Mouse (Mus musculus) cerebellum, postnatal 36 days (tissue): ENCODE data around the gene Tnni3.

Source experiments
- DNase-seq, 2 experiments: peaks; one replicate each; pipeline ENCODE4 v3.0.0; 2021 to 2022; ENCODE audit warnings: mixed read lengths in 2 of 2

Tnni3 gene

DNA sequence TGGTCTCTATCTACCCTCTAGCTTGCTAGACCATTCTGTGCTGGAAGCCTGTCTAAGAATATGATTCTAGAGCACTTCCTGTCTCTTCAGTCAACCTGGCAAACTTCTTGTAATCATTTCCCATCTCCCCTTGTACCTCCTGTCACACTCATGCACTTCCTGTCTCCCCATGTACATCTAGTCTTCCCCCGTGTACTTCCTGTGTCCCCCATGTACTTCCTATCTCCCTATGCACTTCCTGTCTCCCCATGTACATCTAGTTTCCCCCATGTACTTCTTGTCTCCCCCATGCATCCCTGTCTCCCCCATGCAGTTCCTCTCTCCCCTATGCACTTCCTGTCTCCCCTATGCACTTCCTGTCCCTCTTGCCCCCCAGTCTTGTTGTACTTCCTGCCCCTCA is 5.5 kb downstream of the Tnni3 start:
- DNase-seq = no peak

DNA sequence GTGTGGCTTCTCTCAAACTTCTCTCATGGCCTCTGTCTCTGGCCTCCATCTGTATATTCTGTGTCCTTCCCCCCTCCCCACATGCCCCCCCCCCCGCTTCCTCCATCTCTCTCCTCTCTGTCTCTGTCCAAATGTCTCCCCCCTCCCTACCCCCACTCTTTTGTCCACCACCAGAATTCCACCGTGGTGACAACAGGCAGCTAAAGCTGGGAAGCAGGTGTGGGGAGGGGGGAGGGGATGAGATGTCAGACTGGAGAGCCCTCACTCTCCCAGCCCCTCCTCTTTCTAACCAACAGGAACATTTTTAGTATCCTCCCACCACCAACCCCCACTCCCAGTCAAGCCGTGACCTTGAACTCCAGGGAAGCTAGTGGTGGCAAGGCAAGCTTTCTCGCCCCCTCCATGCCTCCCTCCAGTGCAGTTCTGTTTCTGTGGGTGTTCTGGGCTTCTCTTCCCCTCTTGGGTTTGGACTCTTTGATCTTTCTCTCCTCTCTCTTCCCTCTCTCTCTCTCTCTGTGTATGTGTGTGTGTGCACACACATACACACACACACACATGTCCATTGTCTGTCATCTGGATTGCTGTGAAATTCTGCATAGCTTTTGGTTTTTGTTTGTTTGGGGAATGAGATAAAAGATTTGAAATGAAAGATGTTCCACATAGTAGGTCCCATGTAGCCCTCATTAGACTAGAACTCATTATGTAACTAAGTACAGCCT is 7.5 kb downstream of the Tnni3 start, which contains the start of gene Tnnt1:
Gene Tnnt1, minus strand, starts transcription at position 51 of the 719 bp plus-strand sequence.
- DNase-seq = no peak

DNA sequence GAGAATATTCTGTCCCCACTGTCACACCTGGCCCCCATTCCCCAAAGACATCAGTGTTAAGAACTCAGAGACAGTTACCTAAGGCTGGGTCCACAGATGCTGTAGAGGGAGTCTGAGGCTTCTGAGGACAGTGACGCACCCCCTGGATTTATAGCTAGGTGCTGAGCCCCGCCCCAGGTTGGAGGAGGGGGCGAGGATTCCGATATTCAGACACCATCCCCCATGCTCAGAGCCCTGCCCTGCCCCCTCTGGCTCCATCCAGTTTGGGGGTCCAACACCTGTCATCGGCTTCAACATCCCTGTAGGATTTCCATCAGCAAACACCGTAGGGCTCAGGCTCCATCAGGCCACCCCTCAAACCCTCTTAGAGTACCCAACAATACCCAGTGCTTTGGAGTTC is 8.2 kb downstream of the Tnni3 start:
- no peak for DNase-seq

DNA sequence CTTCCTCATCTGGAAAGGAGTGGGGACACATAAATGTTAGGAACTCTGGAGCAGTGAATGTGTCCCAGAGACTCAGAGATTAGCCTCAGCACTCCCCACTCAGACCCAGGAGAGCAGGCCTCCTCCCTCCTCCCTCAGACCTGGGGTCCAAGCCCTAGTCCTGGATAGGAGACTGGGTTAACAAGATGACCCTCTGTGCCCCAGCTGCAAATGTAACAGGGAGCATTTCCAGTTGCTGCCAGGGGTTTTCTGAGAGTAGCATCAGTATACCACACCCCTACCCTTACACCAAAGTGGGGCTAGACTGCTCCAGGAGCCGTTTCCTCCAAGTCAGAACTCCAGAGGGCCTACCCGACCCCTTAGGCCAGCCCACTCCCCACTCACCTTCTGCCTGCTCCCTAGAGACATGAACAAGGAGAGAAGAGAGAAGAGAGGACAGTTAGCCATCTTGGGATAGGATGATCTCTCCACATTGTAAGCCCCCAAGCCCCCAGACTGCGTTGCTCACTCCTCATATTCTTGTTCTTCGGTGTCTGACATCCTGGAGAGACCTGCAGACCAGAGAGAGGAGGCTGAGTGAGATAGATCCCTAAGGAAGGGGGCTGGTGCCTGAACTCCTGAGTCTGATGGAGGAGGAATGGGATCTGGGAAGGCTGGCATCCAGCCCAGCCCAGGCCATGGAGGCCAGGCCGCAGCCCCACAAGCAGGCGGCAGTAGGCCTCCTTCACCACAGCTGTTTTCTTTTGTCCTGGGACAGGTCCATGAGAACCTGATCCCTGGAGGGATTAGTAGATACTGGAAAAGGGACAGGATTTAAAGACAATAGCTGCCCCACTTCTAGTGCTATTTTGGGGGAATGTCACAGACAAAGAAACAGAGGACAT is 10.0 kb downstream of the Tnni3 start:
- DNase-seq = no peak

DNA sequence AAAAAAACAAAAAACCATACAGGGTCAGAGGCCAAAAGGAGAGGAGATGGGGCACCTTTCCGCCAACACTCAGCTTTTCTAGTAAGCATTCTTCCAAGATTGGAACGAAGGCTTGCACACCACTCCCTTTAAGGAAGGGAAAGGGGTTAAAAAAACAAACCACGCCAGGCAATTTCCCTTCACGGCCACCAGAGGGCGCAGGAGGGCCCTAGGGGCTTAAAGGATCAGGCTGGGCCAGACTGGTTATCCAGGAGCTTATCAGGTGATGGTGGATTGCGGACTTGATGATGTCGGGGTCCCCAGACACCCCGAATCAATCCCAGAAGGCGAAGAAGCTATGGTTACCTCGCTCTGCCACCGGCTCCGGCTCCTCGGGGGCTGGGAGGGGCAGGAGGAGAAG is 10.8 kb downstream of the Tnni3 start:
- DNase-seq = no peak

DNA sequence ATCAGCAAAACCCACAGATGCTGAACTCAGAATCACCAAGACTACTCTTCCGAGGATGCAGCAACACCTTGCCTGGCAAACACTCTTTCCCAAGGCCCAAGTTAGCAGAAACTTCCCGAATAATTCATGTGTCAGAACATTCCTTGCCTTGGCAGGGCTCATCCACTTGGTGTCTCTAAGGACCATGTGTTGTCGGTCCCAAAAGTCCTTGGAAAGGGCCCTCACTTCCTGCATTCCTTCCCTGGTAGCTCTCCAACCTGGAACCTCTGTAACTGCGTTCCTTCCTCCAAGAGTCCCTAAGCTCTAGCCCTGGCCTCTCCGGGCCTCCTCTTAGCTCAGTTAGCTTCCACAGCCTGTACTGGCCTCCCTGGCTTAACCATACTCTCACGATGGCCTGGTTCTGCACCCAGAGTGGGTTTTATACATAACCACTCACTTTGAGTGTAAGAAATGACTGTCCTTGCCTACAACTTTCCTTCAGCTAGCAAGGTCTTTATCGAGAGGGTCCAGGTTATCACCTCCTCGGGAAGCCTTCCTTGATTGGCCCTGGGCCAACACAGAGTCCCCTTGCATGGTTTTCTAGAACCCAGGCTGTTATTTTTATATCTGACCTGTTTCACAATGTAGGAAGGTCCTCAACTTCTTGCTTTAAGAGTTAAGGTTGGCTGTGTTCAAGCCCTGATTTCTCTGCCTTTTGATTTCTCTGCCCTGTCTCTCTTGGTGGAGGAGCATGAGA is 12.4 kb downstream of the Tnni3 start:
- DNase-seq = no peak

DNA sequence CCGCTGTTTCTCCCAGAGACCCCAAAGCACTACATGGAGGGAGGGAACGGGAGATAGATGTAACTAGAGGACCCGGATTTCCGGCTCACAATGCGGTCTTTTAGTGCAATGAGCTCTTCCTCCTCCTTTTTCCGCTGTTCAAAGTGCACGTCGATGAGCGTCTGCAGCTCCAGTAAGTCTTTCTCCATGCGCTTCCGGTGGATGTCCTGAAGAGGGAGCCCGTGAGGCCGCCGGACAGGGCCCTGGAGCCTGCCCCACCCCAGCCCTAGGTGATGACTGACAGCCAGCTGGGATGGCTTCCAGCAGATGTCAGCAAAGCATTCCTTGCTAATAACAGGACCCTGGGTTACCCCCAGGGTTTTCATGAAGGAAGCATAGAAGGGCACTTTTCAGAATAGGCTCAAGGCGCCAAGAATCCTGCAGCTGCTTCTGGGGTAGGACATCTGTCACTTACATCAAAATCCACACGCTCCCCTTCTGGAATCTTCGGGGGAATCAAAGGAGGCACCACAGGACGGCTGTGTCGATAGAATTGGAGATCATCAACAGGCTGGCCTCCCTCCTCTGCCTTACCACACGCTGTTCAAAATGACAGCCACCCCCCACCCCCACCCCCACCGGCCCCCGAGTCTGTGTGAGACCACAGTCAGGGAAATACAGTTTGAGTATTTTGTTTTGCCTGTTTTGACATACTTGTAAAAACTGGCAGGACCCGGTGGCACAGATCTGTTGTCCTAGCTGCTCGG is 14.0 kb downstream of the Tnni3 start:
- DNase-seq = peak; percentile 41 to 57

DNA sequence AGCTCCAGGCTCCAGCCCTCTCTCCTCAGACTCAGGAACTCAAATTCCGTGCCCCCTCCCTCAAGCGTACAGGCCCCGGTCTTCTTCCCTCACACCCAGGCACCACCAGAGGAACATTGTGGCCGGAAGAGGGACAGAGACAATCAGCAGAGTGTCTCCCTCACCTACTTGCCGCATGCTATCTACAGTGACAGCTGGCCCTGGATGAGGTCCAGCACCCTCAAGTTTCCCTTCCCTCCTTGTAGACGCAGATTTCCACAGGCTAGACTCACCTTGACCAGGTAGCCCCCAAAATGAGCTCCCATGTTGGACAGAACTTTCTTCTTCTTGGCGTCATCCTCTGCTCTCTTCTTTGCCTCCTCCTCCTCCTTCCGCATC is 15.3 kb downstream of the Tnni3 start:
- DNase-seq = no peak

DNA sequence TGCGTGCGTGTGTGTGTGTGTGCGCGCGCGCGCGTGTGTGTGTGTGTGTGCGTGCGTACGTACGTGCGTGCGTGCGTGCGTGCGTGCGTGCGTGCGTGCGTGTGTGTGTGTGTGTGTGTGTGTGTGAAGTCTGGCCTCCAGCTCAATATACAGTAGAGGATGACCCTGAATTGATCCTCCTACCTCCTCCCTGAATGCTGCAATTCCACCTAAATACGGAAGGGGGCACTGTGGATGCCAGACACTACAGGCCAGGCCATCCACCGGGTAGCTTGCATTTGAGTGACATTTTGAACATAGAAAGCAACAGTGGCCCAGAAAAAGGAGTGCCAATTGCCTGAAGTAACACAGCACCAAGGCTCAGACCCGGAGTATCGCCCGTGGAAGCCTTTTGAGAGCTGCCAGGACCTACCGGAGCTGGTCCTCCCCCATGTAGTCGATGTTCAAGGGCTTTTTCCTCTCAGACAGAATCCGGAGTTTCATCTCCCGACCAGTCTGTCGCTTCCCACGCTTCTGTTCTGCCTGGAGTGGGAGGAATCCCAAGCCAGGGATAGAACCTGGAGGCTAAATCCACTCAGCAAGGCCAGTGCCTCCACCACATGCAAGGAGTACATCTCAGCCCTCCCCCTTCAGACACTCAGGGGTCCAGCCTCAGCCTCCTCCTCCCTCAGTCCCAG is 15.8 kb downstream of the Tnni3 start:
- DNase-seq = no peak

DNA sequence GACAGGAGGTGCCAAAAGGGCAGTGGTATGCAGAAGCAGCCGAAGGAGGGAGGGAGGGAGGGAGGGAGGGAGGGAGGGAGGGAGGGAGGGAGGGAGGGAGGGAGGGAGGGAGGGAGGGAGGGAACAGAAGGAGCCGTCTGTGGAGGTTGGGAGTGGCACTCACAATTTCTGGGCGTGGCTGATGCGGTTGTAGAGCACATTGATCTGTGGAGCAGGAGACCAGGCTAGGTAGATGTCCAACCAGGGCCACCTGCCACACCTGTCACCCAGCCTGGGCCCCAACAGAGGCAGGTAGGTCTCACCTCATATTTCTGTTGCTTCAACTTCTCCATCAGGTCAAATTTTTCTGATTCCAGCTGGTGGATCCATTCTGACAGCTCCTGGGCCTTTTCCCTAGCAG is 16.8 kb downstream of the Tnni3 start:
- DNase-seq = no peak

DNA sequence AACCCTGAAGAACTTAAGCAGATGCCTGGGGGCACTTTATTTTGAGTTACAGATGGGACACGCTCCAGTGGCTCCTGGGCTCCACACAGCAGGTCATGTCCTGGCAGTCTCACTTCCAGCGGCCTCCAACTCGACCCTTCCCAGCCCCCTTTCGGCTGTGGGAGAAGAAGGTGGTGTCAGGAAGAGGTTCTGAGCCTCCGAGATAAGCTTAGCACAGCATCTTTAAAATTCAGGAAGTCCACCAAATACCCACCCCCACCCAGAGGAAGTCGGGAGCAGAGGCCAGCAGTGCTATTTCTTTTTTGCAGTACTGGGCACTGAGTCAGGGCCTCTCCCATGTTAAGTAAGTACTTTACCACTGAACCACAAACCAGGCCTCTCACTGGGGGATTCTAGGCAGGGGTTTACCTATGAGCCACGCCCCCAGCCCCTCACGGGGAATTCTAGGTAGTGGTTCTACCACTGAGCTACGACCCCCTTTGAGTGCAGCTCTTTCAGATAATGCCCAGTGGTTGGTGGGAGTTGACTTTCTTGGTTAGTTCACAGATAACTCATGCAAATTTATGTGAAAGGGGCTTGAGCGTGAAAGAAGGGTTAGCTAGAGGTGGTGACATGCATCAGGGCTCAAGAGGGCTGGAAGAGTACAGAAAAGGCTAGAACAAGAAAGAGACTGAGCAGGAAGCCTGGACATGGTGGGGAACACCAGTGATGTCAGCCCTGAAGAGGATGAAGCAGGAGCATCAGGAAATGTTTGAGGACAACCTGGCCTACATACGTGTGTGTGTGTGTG is 19.2 kb downstream of the Tnni3 start:
- no peak for DNase-seq

DNA sequence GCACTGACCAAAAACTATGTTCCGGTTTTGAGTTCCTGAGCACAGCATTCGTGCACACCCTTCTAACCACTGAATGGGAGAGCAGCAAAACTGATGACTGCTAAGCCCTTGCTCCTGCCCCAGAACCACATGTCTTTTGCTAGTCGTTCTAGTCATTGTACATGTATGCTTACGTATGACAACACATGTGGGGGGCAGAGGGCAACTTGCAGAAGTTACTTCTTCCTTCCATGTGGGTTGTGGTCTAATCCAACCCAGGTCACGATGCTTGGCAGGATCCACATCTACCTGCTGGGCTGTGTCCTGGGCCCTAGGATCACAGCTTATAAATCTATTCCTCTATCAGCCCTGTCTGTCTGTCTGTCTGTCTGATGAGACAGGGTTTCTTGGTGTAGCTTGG is 20.2 kb downstream of the Tnni3 start:
- DNase-seq = no peak

DNA sequence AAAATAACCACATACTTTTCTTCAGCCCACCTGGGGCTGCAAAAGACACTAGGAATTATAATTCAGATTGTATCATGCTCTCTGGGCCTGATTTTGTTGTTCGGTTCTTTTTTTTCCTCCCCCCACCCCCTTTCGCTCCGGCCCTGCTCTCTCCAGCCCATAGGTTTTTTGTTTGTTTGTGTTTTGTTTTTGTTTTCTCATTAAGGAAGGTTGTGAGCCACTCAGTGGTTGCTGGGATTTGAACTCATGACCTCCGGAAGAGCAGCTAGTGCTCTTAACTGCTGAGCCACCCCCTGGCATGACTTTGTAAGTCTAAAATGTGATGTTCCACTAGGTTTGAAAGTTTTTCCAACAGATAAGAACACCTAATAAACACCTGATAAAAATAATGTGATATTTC is 20.9 kb downstream of the Tnni3 start:
- no peak for DNase-seq

DNA sequence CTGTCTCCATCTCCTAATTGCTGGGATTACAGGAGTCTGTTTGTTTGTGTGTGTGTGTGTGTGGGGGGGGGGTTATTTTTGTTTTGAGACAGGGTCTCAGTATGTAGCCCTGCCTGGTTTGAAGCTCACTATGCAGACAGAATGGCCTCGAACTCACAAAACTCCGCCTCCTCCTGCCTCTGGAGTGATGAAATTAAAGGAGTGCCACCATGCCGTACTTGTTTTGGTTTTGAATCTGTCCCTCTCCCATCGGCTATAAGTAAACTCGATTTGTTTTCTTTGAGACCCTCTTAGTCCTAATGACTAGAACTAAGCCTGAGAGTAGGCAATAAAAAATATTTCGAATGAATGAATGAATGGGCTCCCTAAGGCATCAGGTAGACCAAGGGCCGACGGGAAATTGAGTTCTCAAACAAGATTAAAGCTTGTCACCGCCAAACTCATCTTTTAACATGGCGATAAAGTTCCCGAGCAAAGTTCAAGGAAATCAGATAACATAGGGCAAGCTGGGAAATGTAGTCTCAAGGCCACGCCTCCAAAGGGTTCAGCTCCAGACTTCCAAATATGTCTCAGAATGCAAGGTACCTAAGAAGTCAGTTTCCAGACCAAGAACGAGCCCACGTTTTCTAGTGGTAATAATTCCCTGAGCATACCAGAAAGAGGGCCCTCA is 21.5 kb downstream of the Tnni3 start:
- peak; percentile 39 to 63 for DNase-seq

DNA sequence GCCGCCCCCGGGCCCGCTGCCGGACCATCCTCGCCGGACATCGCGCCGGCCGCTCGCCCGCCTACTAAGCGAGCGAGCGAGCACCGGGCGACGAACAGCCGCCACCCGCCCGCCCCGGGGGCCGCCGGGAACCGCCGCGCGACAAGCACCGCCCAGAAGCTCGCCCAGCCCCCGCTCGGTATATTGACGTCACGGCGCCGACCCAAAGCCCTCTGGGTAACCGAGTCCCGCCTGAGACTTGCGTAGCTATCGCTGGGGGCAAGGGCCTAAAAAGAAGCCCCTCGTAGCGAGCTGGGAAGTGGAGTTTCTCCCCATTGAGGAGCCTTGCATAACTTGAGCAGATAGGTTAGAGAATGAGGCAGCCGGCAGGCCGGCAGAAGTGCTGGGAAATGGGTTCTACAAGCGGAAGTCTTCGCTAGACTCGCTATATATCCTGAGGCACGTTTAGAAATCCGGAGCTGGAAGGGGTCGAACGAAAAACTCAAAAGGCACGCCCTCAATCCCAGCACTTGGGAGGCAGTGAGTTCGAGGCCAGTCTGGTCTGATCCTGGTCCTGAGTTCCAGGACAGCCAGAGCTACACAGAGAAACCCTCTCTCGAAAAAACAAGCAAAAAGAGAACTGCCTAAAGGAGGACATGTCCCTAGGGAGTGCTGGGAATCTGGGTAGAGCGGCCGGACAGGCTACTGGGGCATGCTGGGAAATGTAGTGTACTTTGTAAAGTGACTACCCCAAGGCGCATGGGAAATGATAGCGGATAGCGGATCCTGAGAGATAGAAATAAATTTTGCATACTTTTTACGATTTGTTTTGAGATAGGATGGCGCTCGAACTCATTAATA is 22.3 kb downstream of the Tnni3 start, which contains the start of gene Ppp1r12c:
Gene Ppp1r12c, minus strand, starts transcription at position 123 of the 840 bp plus-strand sequence.
- peak; percentile 96 for DNase-seq

DNA sequence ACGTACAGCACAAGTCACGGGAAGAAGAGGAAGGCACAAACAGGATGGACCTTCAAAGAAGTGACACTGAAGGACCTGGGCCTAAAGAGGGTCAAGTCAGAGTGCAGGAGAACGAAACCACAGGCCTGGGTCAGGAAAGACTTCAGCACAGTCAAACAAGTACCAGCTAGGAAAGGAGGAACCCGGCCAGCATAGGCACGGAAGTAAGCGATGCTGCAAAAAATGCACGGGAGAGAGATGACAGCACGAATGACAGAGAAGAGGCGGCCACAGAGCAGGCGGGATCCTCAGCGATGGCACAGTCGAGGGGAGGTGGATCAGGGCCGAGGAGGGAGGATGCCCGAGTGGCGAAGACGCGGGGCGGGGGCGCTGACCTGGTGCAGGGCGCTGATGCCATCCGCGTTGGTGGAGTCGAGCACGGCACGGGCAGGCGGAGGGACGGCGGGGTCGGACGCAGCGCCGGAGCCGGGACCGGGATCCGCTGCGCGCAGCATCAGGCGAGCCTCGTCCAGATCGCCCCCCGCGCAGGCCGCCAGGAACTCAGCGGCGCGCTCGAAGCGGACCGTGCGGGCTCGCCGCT is 23.0 kb downstream of the Tnni3 start:
- peak; percentile 57 to 67 for DNase-seq

DNA sequence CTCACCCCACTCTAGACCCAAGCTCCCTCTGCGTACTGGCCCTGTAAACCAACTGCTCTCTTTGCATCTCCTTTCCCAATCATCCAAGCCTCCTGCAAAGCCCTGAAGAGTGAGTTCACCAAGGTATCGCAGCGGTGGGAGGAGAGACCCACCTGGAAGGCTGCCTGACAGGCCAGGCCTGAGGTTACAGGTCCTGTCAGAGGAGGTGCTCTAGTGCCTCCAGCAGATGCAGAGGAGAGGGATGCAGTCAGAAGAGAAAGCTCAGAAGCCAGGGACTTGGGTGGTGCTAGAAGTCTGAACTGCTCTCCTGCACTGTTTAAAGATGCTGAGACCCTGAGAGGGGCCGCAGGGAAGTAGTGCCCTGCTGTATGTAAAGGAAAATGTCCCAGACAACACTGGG is 25.0 kb downstream of the Tnni3 start:
- DNase-seq = no peak

DNA sequence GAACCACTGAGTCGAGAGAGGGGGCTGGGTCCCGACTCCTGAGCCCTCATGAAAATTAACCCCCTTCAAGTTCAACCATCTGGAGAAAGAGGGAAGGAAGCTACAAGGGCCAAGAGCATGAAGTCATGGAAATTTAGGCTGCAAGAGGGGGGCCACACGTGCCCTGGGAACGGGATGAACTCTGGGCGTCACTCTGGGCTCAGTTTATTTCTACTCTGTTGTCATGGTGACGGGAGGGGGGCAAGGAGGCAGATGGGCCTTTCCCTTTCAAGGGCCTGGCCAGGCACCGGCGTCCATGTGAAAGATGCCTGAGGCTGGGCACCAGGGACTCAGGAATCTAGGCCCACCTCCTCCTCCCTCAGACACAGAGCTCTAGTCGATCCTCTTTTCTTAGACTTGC is 25.8 kb downstream of the Tnni3 start:
- no peak for DNase-seq

DNA sequence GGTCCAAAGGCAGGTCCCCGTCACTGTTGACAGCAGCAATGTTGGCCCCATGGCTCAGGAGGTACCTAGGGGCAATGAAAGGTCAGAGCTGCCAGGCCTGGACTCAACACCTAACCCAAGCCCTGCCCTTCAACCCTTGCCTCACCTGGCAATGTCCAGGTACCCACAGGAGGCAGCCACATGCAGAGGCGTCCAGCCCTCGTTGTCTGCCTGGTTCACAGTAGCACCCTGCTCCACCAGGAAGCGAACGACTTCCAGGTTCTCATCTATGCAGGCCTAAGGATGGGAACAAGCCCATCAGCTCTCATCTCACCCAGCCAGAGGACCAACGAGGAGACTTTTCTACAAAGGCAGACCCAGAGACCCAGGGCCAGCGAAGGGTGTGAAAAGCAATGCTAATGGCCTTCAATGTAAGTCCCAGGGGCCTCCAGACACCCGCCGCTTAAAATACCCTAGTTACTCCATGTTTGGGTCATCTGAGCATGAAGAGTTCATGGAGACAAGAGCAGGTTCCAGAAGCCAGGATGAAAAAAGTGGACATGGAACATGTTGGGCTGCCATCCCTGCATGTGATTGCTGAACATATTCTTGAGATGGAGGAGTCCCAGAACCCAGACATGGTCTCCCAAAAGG is 26.6 kb downstream of the Tnni3 start:
- DNase-seq = no peak
